Mouse (Mus musculus): ENCODE measurements around the gene Fktn. TPM values are rescaled to one million over a fixed set of nuclear protein-coding genes. Genes with fewer than 3 reads are reported as not detected.
"Not testable (repeated sequence)": the region's sequence is repeated elsewhere in the genome, so short reads cannot be mapped to it uniquely, and the experiment has no call there.

Gene Fktn
- total RNA-seq, 1 experiment from 2014 or later = 3.1 TPM

DNA sequence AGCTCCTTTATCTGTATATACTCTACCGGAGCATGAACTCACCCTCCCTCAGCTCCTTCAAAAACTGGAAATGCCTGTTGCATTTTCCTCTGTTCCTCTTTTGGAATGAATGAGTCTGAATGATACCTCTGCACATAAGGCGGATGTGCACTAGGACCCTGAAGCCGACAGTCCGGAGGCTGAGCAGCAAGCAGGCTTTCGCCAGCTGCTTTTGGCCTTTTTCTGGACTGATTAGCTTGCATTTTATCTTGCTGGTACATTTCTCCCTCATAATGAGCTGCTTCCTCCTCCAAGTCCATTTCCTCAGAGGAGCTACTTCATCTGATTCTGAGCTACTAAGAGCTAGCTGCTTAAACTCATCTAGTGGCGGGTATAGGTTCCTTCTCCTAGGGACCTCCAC, 92.6 kb downstream of the Fktn start:
- not testable (repeated sequence) for ATAC-seq (ENCODE audit: extremely low read depth, insufficient number of reproducible peaks, low FRiP score, poor library complexity, severe bottlenecking)

DNA sequence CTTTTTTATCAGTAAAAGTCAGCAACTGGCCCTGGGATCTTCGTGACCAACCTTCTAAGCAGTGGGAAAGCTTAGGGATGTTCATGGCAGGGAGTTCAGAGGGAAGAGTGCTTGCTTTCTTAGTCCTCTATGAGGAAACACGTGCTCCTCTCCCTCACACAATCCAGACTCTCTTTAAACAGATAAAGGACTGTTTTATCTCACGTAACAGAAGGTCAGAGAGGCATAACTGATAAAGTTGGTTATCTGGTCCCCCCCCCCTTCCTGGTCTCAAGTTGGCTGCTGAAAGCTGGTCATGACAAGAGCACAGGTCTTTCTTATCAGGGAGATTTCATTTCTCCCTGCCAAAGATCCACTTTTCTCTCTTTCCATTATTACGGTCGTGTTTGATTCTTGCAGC, 104.5 kb downstream of the Fktn start:
- ATAC-seq (ENCODE audit: extremely low read depth, insufficient number of reproducible peaks, low FRiP score, poor library complexity, severe bottlenecking) = no peak

DNA sequence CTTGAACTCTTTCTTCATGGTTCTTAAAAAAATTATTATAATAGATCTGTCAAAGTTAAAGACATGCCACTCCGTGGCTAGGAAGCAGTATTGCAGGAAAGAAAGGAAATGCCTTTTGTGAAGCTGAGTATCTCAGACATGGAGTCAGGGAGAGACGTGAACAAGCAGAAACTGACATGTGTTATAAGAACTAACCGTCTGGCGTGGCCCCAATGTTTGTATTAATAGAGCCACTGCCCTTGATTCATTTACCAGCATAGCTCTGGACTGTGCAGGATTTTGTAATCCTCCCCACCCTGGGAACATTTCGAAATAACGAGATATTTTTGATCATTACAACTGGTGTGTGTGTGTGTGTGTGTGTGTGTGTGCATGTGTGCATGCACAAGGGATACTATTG, 109.9 kb downstream of the Fktn start:
- ATAC-seq (ENCODE audit: extremely low read depth, insufficient number of reproducible peaks, low FRiP score, poor library complexity, severe bottlenecking) = no peak

DNA sequence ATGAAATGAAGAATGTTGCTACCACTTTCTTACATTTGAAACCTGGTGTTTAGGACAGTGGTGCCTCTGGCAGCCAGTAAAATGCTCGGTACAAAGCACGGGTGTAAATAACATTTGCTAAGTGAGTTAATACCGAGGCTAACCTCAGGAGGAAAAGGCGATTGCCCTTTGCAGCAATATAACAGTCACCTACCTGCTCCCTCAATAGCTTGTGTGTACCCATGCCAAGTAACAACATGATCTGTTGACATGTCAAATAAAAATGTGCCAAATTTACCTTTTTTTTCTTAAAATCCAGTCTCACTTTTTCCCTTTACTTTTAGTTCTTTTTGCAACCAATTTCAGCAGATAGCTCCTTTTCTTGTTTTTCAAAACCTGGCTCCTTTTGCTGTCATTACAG, 111.0 kb downstream of the Fktn start:
- no peak for ATAC-seq (ENCODE audit: extremely low read depth, insufficient number of reproducible peaks, low FRiP score, poor library complexity, severe bottlenecking)

DNA sequence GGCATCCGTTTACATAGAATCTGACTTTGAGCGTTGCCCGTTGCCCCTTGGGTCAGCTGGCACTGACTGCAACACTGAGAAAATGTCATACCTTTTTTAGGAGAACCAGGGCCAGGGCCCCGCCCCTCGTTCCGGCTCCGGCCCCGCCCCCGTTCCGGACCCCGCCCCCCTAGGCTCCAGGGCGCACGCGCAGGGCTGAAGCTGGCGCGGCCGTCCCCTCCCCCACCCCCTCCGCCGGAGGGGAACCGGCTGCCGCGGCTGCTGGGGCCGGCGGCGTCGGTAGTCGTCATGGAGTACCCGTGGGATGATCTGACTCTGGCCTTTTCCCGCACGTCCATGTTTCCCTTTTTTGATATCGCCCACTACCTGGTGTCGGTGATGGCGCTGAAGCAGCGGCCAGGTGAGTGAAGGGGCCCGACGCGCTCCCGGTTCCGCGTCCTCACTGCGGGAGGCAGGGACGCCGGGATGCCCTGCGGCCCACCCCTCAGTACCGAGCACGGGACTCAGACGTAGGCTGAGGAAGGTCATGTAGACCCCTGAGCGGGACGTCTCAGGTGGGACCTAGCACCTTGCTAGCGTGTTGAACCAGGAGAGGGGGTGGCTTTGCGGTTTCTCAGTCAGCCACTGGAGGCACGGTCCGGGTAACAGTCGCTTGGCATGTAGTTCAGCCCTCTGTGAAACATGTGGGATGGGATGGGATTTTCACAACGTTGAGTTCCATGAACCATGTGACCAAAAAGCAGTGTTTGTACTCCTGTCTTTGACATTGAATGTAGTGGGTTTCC, 112.2 kb downstream of the Fktn start, which contains the start of gene Tmem38b:
Gene Tmem38b (plus strand): TSS at position 225 of the 785 bp plus-strand sequence.
- ATAC-seq (ENCODE audit: extremely low read depth, insufficient number of reproducible peaks, low FRiP score, poor library complexity, severe bottlenecking) = peak; percentile 75

DNA sequence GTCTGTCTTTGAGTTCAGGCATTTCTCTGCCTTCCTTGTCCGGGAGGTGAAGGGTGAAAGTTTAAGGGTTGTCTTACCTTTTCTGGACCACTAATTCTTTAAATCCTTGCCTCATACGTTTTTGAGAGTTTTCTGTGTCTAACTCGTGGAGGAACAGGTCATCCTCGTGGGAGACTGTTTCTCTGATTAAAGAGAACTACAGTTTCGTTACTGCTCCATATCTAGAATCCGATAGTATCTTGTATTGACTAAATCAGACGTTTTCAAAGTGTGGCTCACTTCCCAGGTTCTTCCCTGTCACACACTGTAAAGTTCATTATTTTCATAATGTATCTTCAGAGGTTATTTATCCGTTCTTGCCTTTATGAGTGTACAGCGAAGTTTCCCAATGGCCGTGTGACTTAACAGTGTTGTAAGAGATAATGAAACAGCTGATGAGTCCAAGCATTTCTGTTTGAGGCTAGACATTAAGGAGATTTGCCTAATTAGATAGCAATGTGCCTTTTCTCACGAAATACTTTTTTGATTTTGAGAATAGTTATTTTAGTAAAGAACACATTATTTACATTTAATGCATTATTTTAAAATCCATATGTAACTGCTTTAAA, 112.9 kb downstream of the Fktn start:
- no peak; the same call in 1 of the 2 replicates for ATAC-seq (ENCODE audit: extremely low read depth, insufficient number of reproducible peaks, low FRiP score, poor library complexity, severe bottlenecking)

Other genes starting within 250 kb of the Fktn start
- 0.23 and 0.25 TPM in 2 replicates for gene Fsd1l, start 82.5 kb upstream of the Fktn start, total RNA-seq (2017)
- 0.12 and 0.23 TPM in 2 replicates for gene Tal2, start 65.7 kb downstream of the Fktn start, total RNA-seq (2017)
- 7.5 and 10.1 TPM in 2 replicates for gene Tmem38b, start 112.0 kb downstream of the Fktn start, total RNA-seq (2017)

Measured in neutrophil, adult 5-6 weeks (primary cell).